Mouse (Mus musculus) heart, embryonic 14.5 days (tissue): Measurements from ENCODE around the gene Sec22b. TPM values are rescaled to one million over a fixed set of nuclear protein-coding genes. Genes with fewer than 3 reads are reported as not detected.

Experiments
- ATAC-seq: fragments of 200-750 bp; cut with Nextera tagmentation; 2 replicates; pipeline ENCODE4 v1.8.0; 2017; ENCODE audit warnings: low read depth, moderate TSS enrichment; ENCODE audit not compliant: insufficient number of reproducible peaks, insufficient read depth, low FRiP score
- H3K27ac ChIP-seq, 2 experiments: fragments of 200-500 bp in 1 of 2; fragments of 300-500 bp in 1 of 2; sonication (generic) in 1 of 2; replicated peaks in 1 of 2; 2 replicates each; pipeline ENCODE4 v1.5.1; 2012 to 2014; ENCODE audit warnings: low read depth in 2 of 2, low read length in 2 of 2, control low read depth in 1 of 2, mild to moderate bottlenecking in 1 of 2, mixed read lengths in 1 of 2; ENCODE audit not compliant: control insufficient read depth in 1 of 2, insufficient read depth in 1 of 2
- H3K27me3 ChIP-seq: fragments of 300-500 bp; sonication (generic); 2 replicates; pipeline ENCODE4 v1.6.1; 2014; ENCODE audit warnings: mild to moderate bottlenecking, low read length, control low read depth; ENCODE audit not compliant: control insufficient read depth, insufficient read depth
- H3K36me3 ChIP-seq: fragments of 300-500 bp; sonication (generic); 2 replicates; pipeline ENCODE4 v1.6.1; 2014; ENCODE audit warnings: mild to moderate bottlenecking, control low read depth, low read length, mixed read lengths; ENCODE audit not compliant: control insufficient read depth, insufficient read depth
- H3K4me1 ChIP-seq, 2 experiments: fragments of 200-500 bp in 1 of 2; fragments of 300-500 bp in 1 of 2; sonication (generic) in 1 of 2; 2 replicates each; pipeline ENCODE4 v1.6.1; 2012 to 2014; ENCODE audit warnings: low read length in 2 of 2, control low read depth in 1 of 2, mixed read lengths in 1 of 2; ENCODE audit not compliant: control insufficient read depth in 2 of 2, insufficient read depth in 2 of 2
- H3K4me2 ChIP-seq: fragments of 300-500 bp; sonication (generic); 2 replicates; pipeline ENCODE4 v1.6.1; 2014; ENCODE audit warnings: mild to moderate bottlenecking, low read length
- H3K4me3 ChIP-seq, 2 experiments: fragments of 200-500 bp in 1 of 2; fragments of 300-500 bp in 1 of 2; sonication (generic) in 1 of 2; 2 replicates each; pipeline ENCODE4 v1.5.1; 2012 to 2014; ENCODE audit warnings: low read length in 2 of 2, mild to moderate bottlenecking in 2 of 2, control low read depth in 1 of 2, low read depth in 1 of 2, moderate library complexity in 1 of 2; ENCODE audit not compliant: control insufficient read depth in 1 of 2, insufficient read depth in 1 of 2
- H3K9ac ChIP-seq: fragments of 300-500 bp; sonication (generic); 2 replicates; pipeline ENCODE4 v1.6.1; 2014; ENCODE audit warnings: mild to moderate bottlenecking, low read length
- H3K9me3 ChIP-seq: fragments of 300-500 bp; sonication (generic); 2 replicates; pipeline ENCODE4 v1.6.1; 2016; ENCODE audit warnings: low read length, control low read depth; ENCODE audit not compliant: control insufficient read depth
- WGBS: fragments of 180-500 bp; shearing (Covaris S2); extraction: QIAGEN DNeasy Blood & Tissue Kit; methylation state at CpG from one replicate; pipeline ENCODE4 v1.1.7; 2014; 5-methylcytosine and 5-hydroxymethylcytosine counted together
- polyA plus RNA-seq: library from polyadenylated mRNA; unstranded; fragments of >200 nt; fragmentation: Nextera tagmentation; extraction: Ambion mirVana; gene quantifications from 2 replicates; pipeline ENCODE4 v1.2.1, GENCODE M21; 2014

Gene Sec22b
- polyA plus RNA-seq, 1 experiment from 2014 or later = 136 TPM

DNA sequence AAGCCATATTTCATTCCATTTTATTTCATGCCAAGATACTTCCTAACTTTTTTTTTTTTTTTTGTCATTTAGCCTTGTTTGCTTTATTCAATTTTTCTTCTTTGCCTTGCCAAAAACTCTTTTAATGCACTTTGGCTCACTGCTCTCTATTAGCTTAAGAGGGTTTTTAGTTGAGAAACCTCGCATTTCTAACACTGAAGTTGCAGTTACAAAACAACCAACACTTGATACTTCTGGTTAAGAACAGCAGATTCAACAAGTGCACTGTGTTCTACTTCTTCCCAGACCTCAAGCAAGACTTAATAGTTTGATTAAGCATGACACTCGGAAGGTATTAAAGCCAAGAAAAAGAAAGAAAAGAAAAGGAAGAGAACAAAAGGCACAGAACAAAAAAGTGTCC, 52.2 kb downstream of the Sec22b start:
- WGBS = 86% methylated on average over 2 of the region's 2 CpGs
- Histone ChIP-seq H3K9ac (no peak overlapping the region), H3K36me3 (no peaks in the 10 kb centered on the region), H3K27me3 (no peaks in the 10 kb centered on the region), H3K27ac (no peak overlapping the region), H3K4me1 (no peaks in the 10 kb centered on the region), H3K9me3 (peaks cover 6% of the 10 kb centered on the region; the same call in 1 of the 2 replicates), H3K4me3 (no peak overlapping the region), H3K4me2 (no peak overlapping the region)
- ATAC-seq = no peak

DNA sequence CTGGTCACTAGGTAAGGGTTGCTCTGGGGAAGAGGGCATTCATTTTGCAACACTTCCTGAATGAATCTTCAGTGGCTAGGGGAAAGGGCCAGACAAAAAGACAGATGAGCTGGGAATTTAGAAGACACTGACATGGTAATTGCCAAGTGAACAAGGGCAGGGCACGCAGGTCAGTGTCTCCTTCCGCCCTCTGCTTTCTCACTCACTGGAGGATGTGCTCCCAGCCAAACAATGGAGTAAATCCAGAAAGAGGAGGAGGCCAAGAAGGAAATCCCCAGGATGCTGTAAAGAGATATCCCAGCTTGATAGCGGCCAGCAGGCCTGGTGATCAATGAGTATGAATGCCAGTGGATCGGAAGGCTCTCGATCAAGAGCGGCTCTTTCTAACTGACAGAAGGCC, 55.3 kb downstream of the Sec22b start:
- Histone ChIP-seq H3K4me1 (no peaks in the 10 kb centered on the region; a peak in 1 of 4 replicates), H3K27me3 (peaks cover 3% of the 10 kb centered on the region; the same call in 1 of the 2 replicates), H3K4me2 (no peak overlapping the region), H3K36me3 (no peaks in the 10 kb centered on the region), H3K9me3 (peaks cover 6% of the 10 kb centered on the region; the same call in 1 of the 2 replicates), H3K27ac (no peak overlapping the region), H3K9ac (no peak overlapping the region), H3K4me3 (no peak overlapping the region)
- WGBS = 60% methylated on average over 6 of the region's 6 CpGs
- no peak for ATAC-seq

DNA sequence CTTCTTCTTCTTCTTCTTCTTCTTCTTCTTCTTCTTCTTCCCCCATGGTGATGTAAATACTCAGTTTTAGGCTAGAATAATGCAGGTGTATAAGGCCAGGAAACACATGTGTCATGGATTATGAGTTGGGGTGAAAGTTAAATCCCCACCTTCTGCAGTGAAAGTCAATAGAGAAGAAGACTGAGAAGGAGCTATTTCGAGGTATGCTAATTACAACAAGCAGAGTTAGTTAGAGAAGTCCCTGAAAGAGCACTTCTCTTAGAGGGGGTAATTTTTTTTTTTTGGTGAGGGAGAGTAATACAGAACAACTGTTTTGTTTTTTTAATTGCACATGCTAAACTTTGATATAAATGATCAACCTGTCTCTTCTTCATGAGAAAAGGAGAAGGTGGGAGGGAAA, 55.9 kb downstream of the Sec22b start:
- H3K4me3 ChIP-seq = no peak overlapping the region
- H3K27me3 ChIP-seq = peaks cover 6% of the 10 kb centered on the region; the same call in 1 of the 2 replicates
- no peaks in the 10 kb centered on the region for H3K36me3 ChIP-seq
- ATAC-seq = no peak
- no peaks in the 10 kb centered on the region; a peak in 1 of 4 replicates for H3K4me1 ChIP-seq
- peaks cover 6% of the 10 kb centered on the region; the same call in 1 of the 2 replicates for H3K9me3 ChIP-seq
- no peak overlapping the region for H3K9ac ChIP-seq
- WGBS = 57% methylated on average over 1 of the region's 1 CpGs
- no peak overlapping the region for H3K4me2 ChIP-seq
- H3K27ac ChIP-seq = no peak overlapping the region

DNA sequence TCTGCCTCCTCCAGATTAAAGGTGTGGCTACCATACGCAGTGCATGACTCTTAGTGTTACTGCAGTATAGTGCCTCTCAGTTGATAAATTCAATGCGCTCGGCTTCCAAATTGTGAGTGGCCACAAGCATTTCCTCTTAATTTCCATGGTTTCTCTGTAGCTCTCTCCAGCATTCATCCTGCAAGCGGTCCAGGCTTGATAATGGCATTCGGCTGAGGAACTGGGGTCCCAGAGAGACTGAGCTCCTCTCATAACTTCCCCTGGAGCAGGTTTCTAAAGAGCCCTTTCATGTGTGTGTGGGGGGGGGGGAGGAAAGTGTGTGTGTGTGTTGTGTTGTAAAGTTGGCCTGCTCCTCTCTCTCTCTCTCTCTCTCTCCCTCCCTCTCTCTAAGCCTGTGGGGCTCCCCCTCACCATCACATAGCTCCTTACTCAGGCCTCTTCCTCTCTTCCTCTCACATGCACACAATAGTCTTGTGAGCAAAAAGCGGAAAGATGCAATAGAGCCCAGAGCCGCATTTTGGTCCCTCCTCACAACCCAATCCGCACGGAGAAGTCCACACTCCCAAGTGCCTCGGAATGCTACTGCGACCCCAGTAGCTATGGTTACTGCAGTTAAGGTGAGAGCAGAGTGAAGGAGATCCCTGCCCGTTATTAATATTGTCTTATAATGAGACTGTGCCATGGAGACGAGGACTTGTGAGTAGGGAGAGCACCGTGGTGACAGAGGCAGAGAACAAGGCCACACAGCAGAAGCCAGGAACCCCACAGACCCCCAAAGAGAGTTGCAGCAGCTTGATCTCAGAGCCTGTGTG, 60.0 kb downstream of the Sec22b start:
- no peak for ATAC-seq
- H3K27me3 ChIP-seq = peaks cover 6% of the 10 kb centered on the region; the same call in 1 of the 2 replicates
- whole genome bisulfite sequencing = 72% methylated on average over 14 of the region's 14 CpGs
- peaks cover 7 to 9% of the 10 kb centered on the region in 2 experiments for H3K4me1 ChIP-seq
- no peak overlapping the region for H3K27ac ChIP-seq
- H3K9ac ChIP-seq = no peak overlapping the region
- no peak overlapping the region for H3K4me3 ChIP-seq
- no peaks in the 10 kb centered on the region for H3K9me3 ChIP-seq
- no peak overlapping the region for H3K4me2 ChIP-seq
- H3K36me3 ChIP-seq = no peaks in the 10 kb centered on the region

DNA sequence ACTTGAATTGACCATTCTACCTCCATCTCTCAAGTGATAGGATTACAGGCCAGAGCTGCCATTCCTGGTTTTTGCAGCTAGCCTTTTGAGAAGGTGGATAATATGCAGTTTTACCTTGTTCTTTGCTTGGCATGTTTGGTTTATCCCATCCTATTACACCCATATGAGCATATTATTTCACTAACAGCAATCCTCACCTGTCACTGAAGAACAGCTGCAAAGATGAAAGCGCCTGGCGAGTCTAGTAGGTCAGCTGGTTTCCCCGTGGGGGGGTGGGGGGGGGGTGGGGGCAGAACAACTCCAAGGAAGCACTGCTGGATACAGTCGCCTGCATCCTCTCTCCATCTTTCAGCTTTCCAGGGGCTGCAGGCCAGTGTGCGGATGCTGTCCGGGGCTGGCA, 61.0 kb downstream of the Sec22b start:
- Histone ChIP-seq H3K4me1 (peaks cover 7 to 9% of the 10 kb centered on the region in 2 experiments), H3K9me3 (no peaks in the 10 kb centered on the region), H3K36me3 (no peaks in the 10 kb centered on the region), H3K27me3 (peaks cover 6% of the 10 kb centered on the region; the same call in 1 of the 2 replicates), H3K4me3 (no peak overlapping the region), H3K27ac (no peak overlapping the region), H3K4me2 (no peak overlapping the region), H3K9ac (no peak overlapping the region)
- ATAC-seq = no peak
- 58% methylated on average over 6 of the region's 6 CpGs for WGBS

DNA sequence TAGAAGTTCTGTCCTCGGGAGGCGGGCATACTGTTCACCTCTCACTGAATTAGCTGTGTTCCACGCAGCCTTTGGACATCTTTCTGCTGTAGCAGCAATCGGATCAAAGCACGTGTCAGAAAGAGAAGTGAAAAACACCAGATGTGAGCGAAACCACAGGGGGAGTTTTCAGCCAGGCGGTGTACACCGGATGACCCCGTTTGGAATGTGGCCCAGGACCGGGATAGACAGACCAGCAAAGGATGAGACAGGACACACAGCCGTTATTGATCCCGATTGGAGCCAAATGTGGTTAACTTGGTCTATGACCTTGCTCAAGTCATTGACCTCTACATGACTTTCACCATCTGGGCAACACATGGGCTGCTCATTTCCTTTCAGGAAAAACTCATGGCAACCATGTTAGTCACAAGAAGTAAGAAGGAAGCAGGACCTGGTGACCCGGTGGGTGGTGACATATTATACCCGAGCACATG, 63.9 kb downstream of the Sec22b start:
- H3K4me1 ChIP-seq = peaks cover 7 to 9% of the 10 kb centered on the region in 2 experiments
- no peak overlapping the region for H3K9ac ChIP-seq
- H3K4me3 ChIP-seq = no peak overlapping the region
- WGBS = 29% methylated on average over 14 of the region's 14 CpGs
- peaks cover 8% of the 10 kb centered on the region; the same call in 1 of the 2 replicates for H3K27me3 ChIP-seq
- H3K27ac ChIP-seq = no peak overlapping the region; a peak in 1 of 4 replicates
- H3K9me3 ChIP-seq = no peaks in the 10 kb centered on the region
- ATAC-seq = no peak
- peak overlapping the region; percentile 27; the same call in 1 of the 2 replicates for H3K4me2 ChIP-seq
- H3K36me3 ChIP-seq = no peaks in the 10 kb centered on the region

DNA sequence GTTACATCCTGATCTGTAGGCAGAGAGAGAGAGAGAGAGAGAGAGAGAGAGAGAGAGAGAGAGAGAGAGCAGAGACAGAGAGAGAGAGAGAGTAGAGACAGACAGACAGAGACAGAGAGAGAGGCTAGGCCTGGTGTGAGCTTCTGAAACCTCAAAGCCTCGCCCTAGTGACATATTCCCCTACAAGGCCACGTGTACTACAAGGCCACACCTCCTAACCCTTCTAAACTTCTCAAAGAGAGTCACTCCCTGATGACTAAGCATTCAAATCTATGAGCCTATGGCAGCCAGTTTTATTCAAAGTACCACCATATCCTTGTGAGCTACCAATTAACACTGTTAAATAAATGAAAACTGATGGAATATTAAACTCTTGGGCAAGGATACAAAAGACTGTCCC, 66.6 kb downstream of the Sec22b start:
- Histone ChIP-seq H3K27me3 (0 out of 2 replicates have a peak, but pooled peaks cover 14% of the 10 kb centered on the region), H3K27ac (no peak overlapping the region), H3K4me3 (no peak overlapping the region), H3K4me1 (peaks cover 5 to 9% of the 10 kb centered on the region in 2 experiments), H3K4me2 (no peak overlapping the region), H3K9me3 (no peaks in the 10 kb centered on the region), H3K36me3 (no peaks in the 10 kb centered on the region), H3K9ac (no peak overlapping the region)
- ATAC-seq = no peak
- 70% methylated on average over 2 of the region's 2 CpGs for WGBS
